Mouse (Mus musculus) midbrain, embryonic 10.5 days (tissue): ENCODE results near the gene Trank1. TPM values are rescaled to one million over a fixed set of nuclear protein-coding genes. Genes with fewer than 3 reads are reported as not detected.

Source experiments
- DNase-seq: peaks from one replicate; pipeline ENCODE4 v3.0.0-alpha.2; 2017; ENCODE audit warnings: low spot score
- H3K27ac ChIP-seq: fragments of 300-500 bp; sonication (generic); replicated peaks from 2 replicates; pipeline ENCODE4 v1.5.1; 2016; ENCODE audit warnings: mild to moderate bottlenecking
- H3K27me3 ChIP-seq: fragments of 300-500 bp; sonication (generic); 2 replicates; pipeline ENCODE4 v1.6.1; 2016; ENCODE audit warnings: low read depth, mild to moderate bottlenecking; ENCODE audit not compliant: poor library complexity, severe bottlenecking
- H3K36me3 ChIP-seq: fragments of 300-500 bp; sonication (generic); 2 replicates; pipeline ENCODE4 v1.6.1; 2016; ENCODE audit warnings: mild to moderate bottlenecking, moderate library complexity
- H3K4me1 ChIP-seq: fragments of 300-500 bp; sonication (generic); 2 replicates; pipeline ENCODE4 v1.6.1; 2016
- H3K4me3 ChIP-seq: fragments of 300-500 bp; sonication (generic); 2 replicates; pipeline ENCODE4 v1.5.1; 2016; ENCODE audit warnings: mild to moderate bottlenecking, moderate library complexity
- H3K9me3 ChIP-seq: fragments of 300-500 bp; sonication (generic); replicated peaks from 2 replicates; pipeline ENCODE4 v1.6.1; 2016; ENCODE audit warnings: mild to moderate bottlenecking
- WGBS: fragments of 180-500 bp; shearing (Covaris S2); methylation state at CpG from one replicate; pipeline ENCODE4 v1.1.7; 2016; 5-methylcytosine and 5-hydroxymethylcytosine counted together
- polyA plus RNA-seq: library from polyadenylated mRNA; unstranded; fragments of >200 nt; fragmentation: Nextera tagmentation; extraction: Ambion mirVana; gene quantifications from 2 replicates; pipeline ENCODE4 v1.2.1, GENCODE M21; 2016

Gene Trank1
- polyA plus RNA-seq: 0.05 and 0.39 TPM in 2 replicates

DNA sequence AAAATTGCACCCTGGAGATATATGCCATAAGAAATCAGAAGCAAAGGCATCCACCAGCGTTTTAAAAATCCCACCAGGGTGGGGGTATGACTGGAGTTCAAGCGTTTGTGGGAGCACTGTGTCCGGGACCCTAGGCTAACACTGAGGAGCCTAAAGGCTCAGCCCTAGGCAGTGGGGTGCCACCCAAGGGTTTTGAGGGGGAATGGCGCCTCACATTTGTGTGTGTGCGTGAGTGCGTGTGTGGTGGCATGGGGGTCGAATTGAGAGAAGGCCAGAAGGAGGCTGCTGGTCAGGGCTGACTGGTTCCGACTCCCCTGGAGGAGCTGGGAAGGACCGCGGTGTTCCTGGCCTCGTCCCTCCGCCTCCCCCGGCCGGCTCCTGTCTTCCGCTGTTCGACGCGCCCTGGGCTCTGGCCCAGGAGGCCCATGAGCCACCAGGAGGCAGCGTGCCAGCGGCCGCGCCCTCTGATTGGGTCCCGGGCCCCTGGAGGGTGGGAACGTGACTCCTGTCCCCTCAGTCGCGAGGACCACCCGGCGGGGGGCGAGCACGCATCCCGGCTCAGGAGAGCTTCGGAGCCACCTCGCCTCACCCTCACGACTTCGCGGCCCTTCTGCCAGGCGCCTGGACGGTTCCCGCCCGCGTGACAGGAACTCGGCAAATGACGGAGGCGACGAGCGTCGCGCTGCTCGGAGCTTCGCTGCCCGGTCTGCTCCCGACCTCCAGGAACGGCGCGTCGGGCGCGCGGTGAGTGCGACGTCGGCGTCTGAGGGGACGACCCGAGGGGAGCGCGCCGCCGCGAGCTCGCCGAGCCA, at the start of gene Trank1:
Trank1 (plus strand) TSS at position 709 of the 812 bp plus-strand sequence.
- peaks cover 16% of the 10 kb centered on the region for H3K9me3 ChIP-seq
- no peaks in the 10 kb centered on the region for H3K36me3 ChIP-seq
- H3K27me3 ChIP-seq: peaks cover 68% of the 10 kb centered on the region
- H3K27ac ChIP-seq: peak within 1 kb of the TSS; percentile 42; the same call in 1 of the 2 replicates
- 10% methylated on average over 72 of the region's 72 CpGs for WGBS
- H3K4me1 ChIP-seq: peaks cover 18% of the 10 kb centered on the region
- H3K4me3 ChIP-seq: peak within 1 kb of the TSS; percentile 63
- peak; percentile 44 for DNase-seq

DNA sequence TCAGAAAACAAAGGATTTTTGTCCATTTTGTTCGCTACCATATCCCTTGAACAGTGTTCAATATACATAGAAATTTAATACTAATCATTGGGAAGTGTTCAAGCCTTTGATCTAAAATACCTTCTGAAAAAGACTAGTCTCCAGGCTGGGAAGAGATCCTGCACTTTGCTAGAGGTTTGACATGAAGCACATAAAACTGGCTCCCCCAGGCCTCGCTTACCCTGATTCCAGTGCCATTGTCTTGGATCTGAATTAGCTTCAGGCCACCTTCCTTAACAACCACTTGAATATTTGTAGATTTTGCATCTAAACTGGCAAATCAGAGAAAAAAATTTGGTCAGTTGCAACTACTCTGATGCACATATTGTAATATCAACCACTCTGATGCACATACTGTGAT, 43.5 kb upstream of the Trank1 start:
- WGBS: 94% methylated on average over 2 of the region's 2 CpGs

DNA sequence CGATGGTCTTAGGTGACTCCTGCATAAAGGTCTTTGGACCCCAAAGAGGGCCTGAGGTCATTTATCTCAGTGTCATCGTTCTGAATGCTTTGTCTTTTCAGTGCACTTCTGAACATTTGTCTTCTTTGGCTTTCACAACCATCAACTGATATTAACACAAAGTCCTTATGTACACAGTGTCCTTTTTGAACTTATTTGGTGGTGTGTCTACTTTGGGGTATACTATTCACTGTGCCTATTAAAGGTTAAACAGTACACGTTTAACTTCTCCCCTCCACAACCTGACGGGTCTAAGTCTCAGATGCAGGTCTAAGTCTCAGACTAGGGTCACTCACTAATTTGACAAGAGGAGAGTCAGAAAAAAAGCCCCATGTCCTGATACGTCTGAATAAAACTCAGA, 40.9 kb upstream of the Trank1 start:
- Histone ChIP-seq H3K4me3 (peak overlapping the region; percentile 92), H3K9me3 (no peaks in the 10 kb centered on the region), H3K27ac (peak overlapping the region; percentile 97), H3K27me3 (no peaks in the 10 kb centered on the region), H3K36me3 (peaks cover 48% of the 10 kb centered on the region), H3K4me1 (peaks cover 41% of the 10 kb centered on the region)
- WGBS: 21% methylated on average over 5 of the region's 5 CpGs
- no peak for DNase-seq

More for the DNA sequence above, 43.5 kb upstream of the Trank1 start:
- Histone ChIP-seq H3K36me3 (peaks cover 48% of the 10 kb centered on the region), H3K27me3 (no peaks in the 10 kb centered on the region), H3K27ac (no peak overlapping the region), H3K4me3 (no peak overlapping the region), H3K4me1 (peaks cover 15% of the 10 kb centered on the region), H3K9me3 (no peaks in the 10 kb centered on the region)
- no peak for DNase-seq

DNA sequence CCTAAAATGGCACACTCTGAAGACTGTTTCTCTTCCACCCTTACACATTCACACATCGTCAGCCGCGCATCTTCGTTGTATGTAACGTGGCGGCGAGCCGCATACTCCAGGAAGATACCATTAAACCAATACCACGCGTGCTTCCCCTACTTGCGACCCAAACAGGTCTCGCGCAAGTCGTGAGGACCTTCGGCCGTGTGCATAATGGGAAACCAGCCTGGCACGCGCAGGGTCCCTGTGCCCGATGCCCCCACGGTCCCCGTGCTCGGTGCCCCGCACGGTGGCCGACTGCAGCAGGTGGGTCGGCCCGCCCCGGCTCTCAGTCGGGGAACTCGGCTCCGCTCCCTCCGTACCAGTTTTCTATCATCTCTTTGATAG, 40.5 kb upstream of the Trank1 start:
- Histone ChIP-seq H3K27me3 (no peaks in the 10 kb centered on the region), H3K4me1 (peaks cover 45% of the 10 kb centered on the region), H3K9me3 (no peaks in the 10 kb centered on the region), H3K4me3 (peak overlapping the region; percentile 92), H3K27ac (peak overlapping the region; percentile 97), H3K36me3 (peaks cover 49% of the 10 kb centered on the region)
- WGBS: 0% methylated on average over 32 of the region's 32 CpGs
- DNase-seq: no peak

DNA sequence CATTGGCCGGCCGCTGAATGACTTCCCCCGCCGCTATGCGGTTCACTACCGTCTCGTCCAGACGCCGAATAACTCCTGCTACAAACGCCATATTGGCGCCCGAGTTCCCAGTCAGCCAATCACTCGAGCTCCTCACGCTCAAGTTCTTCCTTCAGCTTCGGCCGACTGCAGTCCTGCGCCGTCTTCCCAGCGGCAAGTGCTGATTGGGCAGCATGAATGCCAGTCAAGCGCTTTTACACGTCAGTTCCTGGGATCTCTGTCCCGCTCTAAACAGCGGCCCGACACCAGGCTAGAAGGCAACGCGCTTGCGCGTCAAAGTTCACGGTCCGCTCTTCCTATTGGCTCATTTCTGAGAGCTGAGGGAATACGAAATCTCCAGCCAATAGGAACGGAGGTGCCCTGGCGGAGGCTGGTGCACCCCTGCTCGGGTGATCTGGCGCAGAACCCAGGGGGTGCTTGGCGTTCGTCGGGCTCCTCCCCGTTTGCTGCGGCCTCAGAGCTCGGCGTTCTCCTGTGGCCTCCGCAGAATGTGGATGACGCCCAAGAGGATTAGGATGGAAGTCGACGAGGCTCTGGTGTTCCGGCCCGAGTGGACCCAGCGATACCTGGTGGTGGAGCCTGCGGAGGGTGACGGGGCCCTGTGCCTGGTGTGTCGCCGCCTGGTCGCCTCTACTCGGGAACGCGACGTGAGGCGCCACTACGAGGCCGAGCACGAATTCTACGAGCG, 39.9 kb upstream of the Trank1 start, which contains the start of the genes Mlh1 and Epm2aip1:
Mlh1 (minus strand) TSS at position 358 of the 727 bp plus-strand sequence.
Epm2aip1 (plus strand) TSS at position 496 of the 727 bp plus-strand sequence.
- Histone ChIP-seq H3K4me1 (peaks cover 51% of the 10 kb centered on the region), H3K4me3 (peak within 1 kb of the TSS; percentile 92), H3K27ac (peak within 1 kb of the TSS; percentile 97), H3K36me3 (peaks cover 49% of the 10 kb centered on the region), H3K27me3 (no peaks in the 10 kb centered on the region), H3K9me3 (no peaks in the 10 kb centered on the region)
- WGBS: under 1% methylated on average over 64 of the region's 64 CpGs
- peak; percentile 98 for DNase-seq

DNA sequence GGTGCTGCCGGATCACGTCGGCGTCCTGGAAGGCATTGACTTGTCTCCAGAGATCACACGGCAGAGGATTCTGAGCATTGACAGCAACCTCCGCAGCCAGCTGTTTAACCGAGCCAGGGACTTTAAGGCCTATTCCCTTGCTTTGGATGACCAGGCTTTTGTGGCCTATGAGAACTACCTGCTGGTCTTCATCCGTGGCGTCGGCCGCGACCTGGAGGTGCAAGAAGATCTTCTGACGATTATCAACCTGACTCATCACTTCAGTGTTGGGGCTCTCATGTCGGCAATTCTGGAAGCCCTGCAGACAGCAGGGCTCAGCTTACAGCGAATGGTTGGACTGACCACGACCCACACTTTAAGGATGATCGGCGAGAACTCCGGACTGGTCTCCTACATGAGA, 39.2 kb upstream of the Trank1 start:
- DNase-seq: no peak
- H3K27ac ChIP-seq: peak overlapping the region; percentile 97
- peaks cover 49% of the 10 kb centered on the region for H3K36me3 ChIP-seq
- peak overlapping the region; percentile 92 for H3K4me3 ChIP-seq
- WGBS: 21% methylated on average over 19 of the region's 19 CpGs
- H3K4me1 ChIP-seq: peaks cover 53% of the 10 kb centered on the region
- H3K9me3 ChIP-seq: no peaks in the 10 kb centered on the region
- no peaks in the 10 kb centered on the region for H3K27me3 ChIP-seq

DNA sequence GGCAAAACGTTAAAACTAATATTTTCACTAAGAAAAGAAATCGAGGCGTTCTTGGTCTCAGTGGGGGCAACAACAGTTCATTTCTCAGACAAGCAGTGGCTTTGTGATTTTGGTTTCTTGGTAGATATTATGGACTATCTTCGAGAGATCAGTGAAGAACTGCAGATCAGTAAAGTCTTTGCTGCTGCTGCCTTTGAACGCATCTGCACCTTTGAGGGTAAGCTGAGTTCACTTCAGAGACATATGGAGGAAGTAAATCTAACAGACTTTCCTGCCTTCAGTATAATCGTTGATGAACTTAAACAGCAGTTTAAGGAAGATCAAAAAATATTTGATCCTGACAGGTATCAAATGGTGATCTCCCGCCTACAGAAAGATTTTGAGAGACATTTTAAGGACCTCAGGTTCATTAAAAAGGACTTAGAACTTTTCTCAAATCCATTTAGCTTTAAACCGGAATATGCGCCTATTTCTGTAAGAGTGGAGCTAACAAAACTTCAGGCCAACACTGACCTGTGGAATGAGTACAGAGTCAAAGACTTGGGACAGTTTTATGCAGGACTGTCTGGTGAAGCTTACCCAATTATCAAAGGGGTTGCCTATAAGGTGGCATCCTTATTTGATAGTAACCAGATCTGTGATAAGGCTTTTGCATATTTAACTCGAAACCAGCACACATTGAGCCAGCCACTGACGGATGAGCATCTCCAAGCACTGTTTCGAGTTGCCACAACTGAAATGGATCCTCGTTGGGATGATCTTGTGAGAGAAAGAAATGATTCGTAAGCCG, 38.3 kb upstream of the Trank1 start:
- Histone ChIP-seq H3K4me1 (peaks cover 53% of the 10 kb centered on the region), H3K9me3 (no peaks in the 10 kb centered on the region), H3K27me3 (no peaks in the 10 kb centered on the region), H3K27ac (peak overlapping the region; percentile 97; the same call in 1 of the 2 replicates), H3K4me3 (peak overlapping the region; percentile 92), H3K36me3 (peaks cover 49% of the 10 kb centered on the region)
- DNase-seq: no peak
- 83% methylated on average over 15 of the region's 15 CpGs for WGBS

DNA sequence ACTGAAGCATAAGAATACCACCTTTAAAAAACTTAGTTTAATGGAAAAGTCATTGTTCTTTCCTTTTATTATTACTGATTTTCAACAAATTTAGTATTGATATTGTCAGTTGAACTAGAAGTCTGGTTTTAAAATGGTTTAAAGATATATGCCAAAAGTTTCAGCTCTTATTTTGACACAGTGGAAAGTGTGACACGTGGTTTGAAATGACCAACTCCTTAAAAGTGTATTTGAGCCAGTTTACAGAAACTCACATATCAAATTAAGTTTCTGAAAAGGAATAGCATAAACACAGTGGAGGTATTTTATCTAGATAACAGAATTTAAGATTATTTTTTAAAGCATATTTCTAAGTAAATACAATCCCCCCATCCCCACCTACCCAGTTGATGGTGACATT, 37.6 kb upstream of the Trank1 start:
- Histone ChIP-seq H3K4me1 (peaks cover 53% of the 10 kb centered on the region), H3K27me3 (no peaks in the 10 kb centered on the region), H3K9me3 (no peaks in the 10 kb centered on the region), H3K36me3 (peaks cover 57% of the 10 kb centered on the region), H3K4me3 (peak overlapping the region; percentile 92), H3K27ac (no peak overlapping the region)
- 91% methylated on average over 1 of the region's 1 CpGs for WGBS
- no peak for DNase-seq

DNA sequence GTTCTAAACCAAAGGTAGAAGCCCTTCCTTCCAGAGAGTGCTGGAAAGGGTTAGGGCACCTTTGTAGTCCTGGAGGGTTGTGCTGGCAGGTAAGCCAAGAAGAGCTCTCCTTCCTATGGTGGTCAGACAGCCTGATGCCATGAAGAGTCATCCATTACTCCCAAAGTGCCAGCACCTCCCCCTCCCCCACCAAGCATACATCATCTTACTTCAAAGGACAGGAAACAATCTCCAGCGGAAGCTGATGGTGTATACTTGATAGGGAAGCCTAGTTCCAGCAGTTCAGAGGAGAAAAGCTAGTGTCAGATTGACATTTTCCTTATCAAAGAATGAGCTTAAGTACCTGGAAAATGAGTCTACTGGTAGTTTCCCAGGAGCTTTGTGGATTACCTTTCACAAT, 36.4 kb upstream of the Trank1 start:
- Histone ChIP-seq H3K27ac (no peak overlapping the region), H3K27me3 (no peaks in the 10 kb centered on the region), H3K4me1 (peaks cover 51% of the 10 kb centered on the region), H3K9me3 (no peaks in the 10 kb centered on the region), H3K36me3 (peaks cover 68% of the 10 kb centered on the region), H3K4me3 (peak overlapping the region; percentile 92)
- WGBS: 82% methylated on average over 1 of the region's 1 CpGs
- no peak for DNase-seq

DNA sequence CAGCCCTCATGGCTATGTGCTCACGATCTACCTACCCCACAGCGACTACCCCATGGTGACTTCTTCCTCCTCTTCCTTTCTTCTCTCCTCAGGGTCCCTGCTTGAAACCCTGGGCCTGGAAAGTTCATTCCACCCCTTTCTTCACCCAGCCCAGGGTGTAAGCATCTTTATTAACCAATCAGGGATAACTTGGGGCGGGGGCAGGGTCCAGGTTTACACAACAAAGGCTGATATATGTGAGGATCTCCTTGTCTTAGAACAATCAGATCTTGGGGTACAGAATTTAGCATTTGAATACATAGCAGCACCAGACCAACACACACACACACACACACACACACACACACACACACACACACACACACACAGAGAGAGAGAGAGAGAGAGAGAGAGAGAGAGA, 26.5 kb upstream of the Trank1 start:
- DNase-seq: no peak
- no peaks in the 10 kb centered on the region for H3K9me3 ChIP-seq
- no peaks in the 10 kb centered on the region for H3K27me3 ChIP-seq
- H3K27ac ChIP-seq: no peak overlapping the region
- H3K4me1 ChIP-seq: peaks cover 22% of the 10 kb centered on the region
- H3K4me3 ChIP-seq: no peak overlapping the region
- WGBS: 36% methylated on average over 3 of the region's 3 CpGs
- H3K36me3 ChIP-seq: peaks cover under 1% of the 10 kb centered on the region; the same call in 1 of the 2 replicates

DNA sequence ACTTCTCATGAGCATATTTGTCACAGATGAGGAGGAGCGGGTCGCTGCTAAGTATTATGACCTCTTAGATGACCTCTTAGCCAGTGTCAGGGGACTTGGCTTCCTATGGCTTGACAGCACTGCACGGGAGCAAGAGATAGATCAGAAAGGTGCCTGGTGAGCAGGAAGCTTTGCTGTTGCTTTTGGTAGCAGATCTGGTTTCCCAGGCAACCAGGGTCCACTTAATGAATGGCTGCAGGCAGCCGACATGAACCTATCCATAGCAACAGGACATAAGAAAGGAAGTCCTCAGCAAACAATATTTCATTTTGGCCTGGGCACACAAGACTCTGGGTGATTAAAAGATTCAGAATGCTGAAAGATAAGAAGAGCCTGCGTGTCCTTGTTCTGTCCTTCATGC, 25.9 kb upstream of the Trank1 start:
- H3K4me1 ChIP-seq: peaks cover 28% of the 10 kb centered on the region
- 19% methylated on average over 5 of the region's 5 CpGs for WGBS
- no peak overlapping the region for H3K27ac ChIP-seq
- no peaks in the 10 kb centered on the region for H3K9me3 ChIP-seq
- no peaks in the 10 kb centered on the region for H3K27me3 ChIP-seq
- no peak overlapping the region for H3K4me3 ChIP-seq
- no peaks in the 10 kb centered on the region for H3K36me3 ChIP-seq
- peak; percentile 48 for DNase-seq

DNA sequence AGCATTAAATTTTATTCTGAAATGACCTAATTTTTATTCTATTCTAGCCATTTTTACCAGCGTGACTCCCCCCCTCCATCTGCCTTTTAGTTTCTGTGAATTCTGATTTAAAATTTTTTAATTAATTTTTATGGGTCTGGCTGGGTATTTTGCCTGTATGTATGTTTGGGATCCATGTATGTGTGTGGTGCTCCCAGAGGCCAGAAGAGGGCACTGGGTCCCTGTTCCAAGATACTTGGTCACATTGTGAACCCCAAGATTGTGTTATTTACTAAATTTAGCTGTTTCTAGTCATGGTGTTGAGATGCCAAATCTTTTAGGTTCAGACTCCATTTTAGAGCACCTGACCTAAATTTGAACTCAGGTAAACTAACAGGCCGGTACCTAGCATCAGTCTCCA, 25.1 kb upstream of the Trank1 start:
- H3K27me3 ChIP-seq: no peaks in the 10 kb centered on the region
- DNase-seq: no peak
- H3K36me3 ChIP-seq: no peaks in the 10 kb centered on the region
- no peak overlapping the region for H3K4me3 ChIP-seq
- 76% methylated on average over 2 of the region's 2 CpGs for WGBS
- H3K9me3 ChIP-seq: no peaks in the 10 kb centered on the region
- H3K27ac ChIP-seq: no peak overlapping the region
- peaks cover 28% of the 10 kb centered on the region for H3K4me1 ChIP-seq
